In genomic region chr11:89095306-89095705, GRCm38 (mm10) we compare ENCODE assay signal across 26 mouse cellular contexts. TPM values are rescaled to one million over a fixed set of nuclear protein-coding genes. Genes with fewer than 3 reads are reported as not detected.
"Had no signal": no experiment of that assay in that cellular context is flagged by ENCODE, and none has a peak within 500 bp of the region (broad histone marks: within the 10 kb centered on the region; RNA-seq: fewer than 3 reads in every experiment).

No protein-coding gene starts in this region.

- ATAC-seq: intestine, postnatal 0 days; liver, postnatal 0 days; lung, postnatal 0 days; midbrain, embryonic 15.5 days had no signal

- H3K27me3 ChIP-seq: limb, embryonic 12.5 days; limb, embryonic 15.5 days; midbrain, embryonic 12.5 days; midbrain, embryonic 15.5 days; neural tube, embryonic 12.5 days; neural tube, embryonic 15.5 days had no signal

- H3K4me1 ChIP-seq: limb, embryonic 12.5 days; limb, embryonic 15.5 days; midbrain, embryonic 12.5 days; midbrain, embryonic 15.5 days; neural tube, embryonic 12.5 days had no signal

- H3K4me2 ChIP-seq: limb, embryonic 12.5 days; limb, embryonic 15.5 days; liver, embryonic 11.5 days; lung, embryonic 14.5 days; midbrain, embryonic 12.5 days; midbrain, embryonic 15.5 days; neural tube, embryonic 12.5 days; neural tube, embryonic 15.5 days had no signal

- H3K4me3 ChIP-seq: limb, embryonic 12.5 days; limb, embryonic 15.5 days; midbrain, embryonic 12.5 days; midbrain, embryonic 15.5 days; neural tube, embryonic 12.5 days; neural tube, embryonic 15.5 days had no signal

- H3K9ac ChIP-seq: limb, embryonic 12.5 days; limb, embryonic 15.5 days; liver, embryonic 14.5 days; liver, postnatal 0 days; lung, embryonic 14.5 days; midbrain, embryonic 12.5 days; midbrain, embryonic 15.5 days; neural tube, embryonic 12.5 days; neural tube, embryonic 15.5 days had no signal

- DNase-seq: kidney, adult 2 months; kidney, postnatal 36 days; left cerebral cortex, postnatal 4 days; liver, postnatal 0 days; lung, embryonic 14.5 days; right cerebral cortex, adult 18-20 months; right cerebral cortex, postnatal 4 days had no signal

- H3K9me3 ChIP-seq: limb, embryonic 12.5 days; limb, embryonic 15.5 days; midbrain, embryonic 12.5 days; midbrain, embryonic 15.5 days; neural tube, embryonic 12.5 days; neural tube, embryonic 15.5 days had no signal

- H3K36me3 ChIP-seq: limb, embryonic 12.5 days; limb, embryonic 15.5 days; midbrain, embryonic 12.5 days; midbrain, embryonic 15.5 days; neural tube, embryonic 12.5 days; neural tube, embryonic 15.5 days had no signal

- H3K27ac ChIP-seq: kidney, postnatal 0 days; limb, embryonic 12.5 days; limb, embryonic 15.5 days; liver, embryonic 14.5 days; macrophage; midbrain, embryonic 12.5 days; midbrain, embryonic 15.5 days; neural tube, embryonic 12.5 days; neural tube, embryonic 15.5 days; stomach, postnatal 0 days had no signal

RNA-seq across cellular contexts. Expression of gene Gm525, which starts 21.7 kb away (rescaled TPM):
- total RNA-seq: layer of hippocampus, adult 8-10 months; layer of hippocampus, postnatal 14 days; left cerebral cortex, adult 8-10 months; left cerebral cortex, postnatal 14 days; left cerebral cortex, postnatal 4 days; megakaryocyte, adult 5-6 weeks had no signal
- polyA plus RNA-seq: kidney, embryonic 14.5 days; liver, embryonic 11.5 days; liver, embryonic 14.5 days; lung, embryonic 14.5 days; macrophage; midbrain, embryonic 12.5 days; midbrain, embryonic 15.5 days; neural tube, embryonic 12.5 days; neural tube, embryonic 15.5 days had no signal
